Mouse (Mus musculus): ENCODE data around the gene Itpk1.

DNA sequence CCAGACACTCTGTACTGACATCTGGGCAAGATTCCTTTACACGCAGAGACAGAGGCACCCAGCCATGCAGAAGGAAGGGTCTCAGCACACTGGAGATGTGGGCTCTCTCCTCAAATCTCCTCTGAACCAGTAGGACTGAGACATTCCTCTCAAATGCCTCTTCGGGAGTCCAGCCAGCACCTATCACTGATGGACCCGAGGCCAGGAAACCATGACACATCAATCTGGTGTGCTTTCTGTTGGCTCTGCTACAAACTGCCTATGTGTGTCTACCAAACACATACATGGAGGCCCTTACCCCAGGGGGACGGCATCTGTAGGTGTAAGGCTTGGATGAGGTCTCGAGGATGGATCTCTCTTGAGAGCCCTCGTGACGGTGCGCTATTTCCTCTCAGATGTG is 117.6 kb downstream of the Itpk1 start:
- TF ChIP-seq CTCF (IDR thresholded peaks at IDR 0.05; ENCODE audit: control insufficient read depth, insufficient read depth, insufficient read length) (no peak), CEBPB (IDR thresholded peaks at IDR 0.05; ENCODE audit: low read depth) (no peak), USF1 (IDR thresholded peaks at IDR 0.05; ENCODE audit: low read depth) (no peak), FOSL1 (IDR thresholded peaks at IDR 0.05; ENCODE audit: insufficient read depth, low read length, poor library complexity, severe bottlenecking) (no peak), MAX (IDR thresholded peaks at IDR 0.05) (no peak), MYOD1 (IDR thresholded peaks at IDR 0.05; ENCODE audit: control insufficient read depth, insufficient read length, low read depth) (no peak), MYOG (IDR thresholded peaks at IDR 0.05; ENCODE audit: control insufficient read depth, extremely low read depth, insufficient read length) (no peak)

All from C2C12 (cell line).